Mouse (Mus musculus): Measurements from ENCODE around the gene Znhit1.

GRCm38 (mm10) chr5:136940845-136941560, 46.8 kb downstream of the Znhit1 start:
- no peak for TF ChIP-seq CTCF (conservative IDR thresholded peaks at IDR 0.05; ENCODE audit: low read length)
- TF ChIP-seq POU5F1 (IDR thresholded peaks at IDR 0.05; ENCODE audit: borderline replicate concordance, low read length): no peak
- TF ChIP-seq NANOG (IDR thresholded peaks at IDR 0.05; ENCODE audit: borderline replicate concordance, low read length): peak; percentile 38; the same call in 1 of the 2 replicates

Data from E14TG2a.4 (cell line).